Mouse (Mus musculus) ovary, postnatal 36 days (tissue): ENCODE data around the gene Npw.

Experiments used
- DNase-seq: peaks from one replicate; pipeline ENCODE4 v3.0.0; 2022; ENCODE audit warnings: low spot score, mixed read lengths

Gene Npw

GRCm38 (mm10) chr17:24658017-24658758 is at the start of gene Npw:
Npw (minus strand) TSS chr17:24658457.
- peak; percentile 40 for DNase-seq

DNA sequence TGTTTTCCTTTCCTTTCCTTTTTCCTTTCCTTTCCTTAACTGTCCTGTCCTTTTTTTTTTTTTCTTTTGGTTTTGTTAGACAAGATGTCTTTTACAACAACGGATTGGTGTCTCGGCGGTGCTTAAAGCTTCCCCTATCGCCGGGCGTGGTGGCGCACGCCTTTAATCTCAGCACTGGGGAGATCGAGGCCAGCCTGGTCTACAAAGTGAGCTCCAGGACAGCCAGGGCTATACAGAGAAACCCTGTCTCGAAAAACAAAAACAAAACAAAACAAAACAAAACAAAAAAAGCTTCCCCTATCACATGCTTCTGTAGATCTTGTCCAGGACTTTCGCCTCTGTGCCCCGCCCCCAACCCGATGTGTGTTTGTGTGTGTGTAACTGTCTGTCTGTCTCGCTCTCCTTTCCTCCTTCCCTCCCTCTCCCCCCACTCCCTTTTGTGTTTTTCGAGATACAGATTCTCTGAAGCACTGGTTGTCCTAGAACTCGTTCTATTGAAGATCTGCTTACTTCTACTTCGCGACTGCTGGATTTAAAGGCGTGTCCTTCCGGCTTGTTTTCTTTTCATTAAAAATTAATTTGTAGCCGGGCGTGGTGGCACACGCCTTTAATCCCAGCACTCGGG is 49.7 kb upstream of the Npw start:
- no peak for DNase-seq

GRCm38 (mm10) chr17:24706982-24707800 is 48.9 kb upstream of the Npw start, which contains the start of gene Tbl3:
Tbl3 (minus strand) TSS chr17:24707660.
- peak; percentile 90 for DNase-seq

DNA sequence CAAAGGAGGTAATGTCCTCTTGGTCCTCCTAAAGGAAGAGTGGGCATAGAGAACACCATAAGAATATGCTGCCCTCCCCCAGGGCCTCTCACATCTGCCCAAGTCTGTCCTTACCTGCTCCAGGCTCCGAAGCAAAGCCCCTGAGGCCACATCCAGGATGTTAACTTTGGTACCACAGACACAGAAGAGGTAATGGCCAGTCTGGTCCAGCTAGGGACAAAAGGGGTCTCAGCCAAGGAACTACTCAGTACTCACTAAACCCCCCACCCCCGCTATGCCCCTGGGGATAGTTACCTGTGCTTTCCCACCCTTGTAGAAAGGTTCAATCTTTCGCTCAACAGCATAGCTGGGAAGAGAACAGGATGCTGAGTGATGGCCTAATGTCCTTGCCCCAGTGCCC is 47.6 kb upstream of the Npw start:
- DNase-seq = no peak

DNA sequence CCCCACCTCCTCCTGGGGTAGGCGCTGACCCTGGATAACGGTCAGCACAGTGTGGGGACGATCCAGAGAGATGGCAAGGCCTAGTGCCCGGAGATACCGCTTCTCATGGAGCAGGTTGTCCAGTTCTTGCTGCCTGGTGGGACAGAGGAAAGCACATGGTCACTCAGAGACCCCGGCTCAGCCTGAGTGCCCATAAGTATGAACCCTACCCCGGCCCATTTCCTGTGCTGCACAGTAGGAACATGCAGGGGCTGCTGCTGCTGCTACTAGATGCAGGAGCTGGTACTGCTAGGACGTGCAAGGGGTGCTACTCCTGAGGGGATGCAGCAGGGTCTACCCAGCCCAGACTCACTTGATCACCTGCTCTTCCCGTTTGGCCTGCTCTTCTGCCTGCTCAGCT is 43.0 kb upstream of the Npw start:
- DNase-seq = no peak

DNA sequence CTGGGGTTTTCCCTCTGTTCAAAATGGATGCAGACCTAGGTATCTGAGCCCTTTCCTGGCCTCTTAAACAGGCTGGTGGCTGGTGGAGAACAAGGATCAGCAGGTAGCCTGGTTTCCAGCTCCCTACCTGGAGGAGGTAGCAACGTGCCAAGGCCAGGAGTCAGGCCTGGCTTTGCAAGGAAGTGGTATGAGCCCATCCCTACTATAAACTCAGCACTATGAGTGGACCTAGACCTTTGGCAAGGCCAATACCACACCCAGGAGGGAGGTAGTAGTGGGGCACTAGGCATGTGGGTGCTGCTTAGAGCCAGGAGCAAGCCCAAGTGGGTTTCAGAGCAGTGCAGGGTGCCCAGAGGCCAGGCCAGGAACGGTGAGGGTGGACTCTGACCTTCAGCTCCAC is 41.2 kb upstream of the Npw start:
- no peak for DNase-seq

DNA sequence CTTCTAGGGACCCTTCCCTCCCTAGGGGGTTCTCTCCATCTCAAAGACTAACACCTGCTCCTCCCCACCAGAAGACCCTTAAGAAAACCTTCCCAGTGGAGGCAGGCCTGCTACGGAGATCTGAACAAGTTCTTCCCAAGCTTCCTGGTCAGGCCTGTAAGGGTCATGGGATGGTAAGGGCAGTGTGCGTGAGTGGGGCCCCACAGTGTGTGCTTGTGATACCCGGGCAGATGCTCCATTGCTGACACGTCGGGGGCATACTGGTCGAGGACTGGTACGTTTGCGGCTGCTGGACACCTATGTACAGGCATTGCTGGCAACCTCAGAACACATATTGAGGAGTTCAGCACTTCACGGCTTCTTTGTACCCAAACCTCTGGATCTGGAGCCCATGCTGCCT is 40.5 kb upstream of the Npw start:
- no peak for DNase-seq

- no peak for DNase-seq
Measured at GRCm38 (mm10) chr17:24697985-24698384, 39.7 kb upstream of the Npw start.

DNA sequence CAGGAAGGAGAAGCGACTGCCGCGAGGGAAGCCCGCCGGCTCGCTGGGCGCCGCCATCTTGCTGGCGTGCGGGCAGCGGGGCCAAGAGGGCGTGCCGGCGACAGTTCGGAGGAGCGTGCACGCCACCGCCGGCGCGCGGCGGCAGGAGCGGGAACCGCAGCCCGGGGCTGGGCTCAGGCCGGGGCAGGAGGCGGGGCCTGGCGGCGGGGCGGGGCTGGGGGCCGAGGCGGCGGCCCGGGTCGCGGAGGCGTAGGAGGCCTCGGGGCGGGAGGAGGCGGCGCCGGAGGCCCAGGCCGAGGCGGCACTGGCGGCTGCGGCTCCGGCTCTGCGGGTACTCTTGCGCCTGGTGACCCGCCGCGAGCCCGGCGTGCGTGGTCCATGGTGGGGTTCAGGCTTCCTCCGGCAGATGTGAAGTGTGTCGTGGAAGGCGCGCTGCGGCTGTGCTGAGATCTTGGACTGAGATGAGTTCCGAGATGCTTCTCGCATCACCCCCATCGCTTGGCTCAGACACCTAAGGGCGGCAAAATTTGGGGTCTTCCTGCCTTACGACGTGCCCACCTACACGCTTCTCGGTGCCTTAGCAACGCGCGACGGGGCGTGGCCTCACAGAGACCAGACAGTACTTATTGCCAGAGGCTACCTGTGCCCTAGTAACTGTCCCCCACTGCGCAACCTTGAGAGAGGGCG is 37.9 kb upstream of the Npw start, which contains the start of the genes Gfer and Noxo1:
Gfer (minus strand) TSS at position 146 of the 687 bp plus-strand sequence.
Noxo1 (plus strand) TSS at position 224 of the 687 bp plus-strand sequence.
- peak; percentile 93 for DNase-seq

GRCm38 (mm10) chr17:24695326-24696010 is 37.2 kb upstream of the Npw start:
- no peak for DNase-seq

DNA sequence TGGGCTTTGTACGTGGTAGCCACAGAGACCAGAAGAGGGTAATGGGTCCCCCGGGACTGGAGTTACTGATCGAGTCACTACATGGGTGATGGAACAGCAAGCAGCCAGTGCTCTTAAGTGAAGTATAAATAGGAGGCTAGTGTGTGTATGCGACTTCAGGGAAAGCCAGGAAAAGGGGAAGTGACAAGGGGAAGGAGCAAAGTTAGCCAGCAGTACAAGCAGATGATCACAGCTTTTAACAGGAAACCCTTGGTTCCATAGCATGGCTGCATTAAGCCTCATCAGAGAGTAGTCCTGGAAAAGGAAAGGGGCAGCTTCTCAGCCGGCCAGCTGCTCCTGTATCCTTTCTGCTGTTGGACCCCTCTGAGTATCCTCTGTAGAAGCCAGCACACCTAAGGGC is 34.1 kb upstream of the Npw start:
- DNase-seq = no peak

- no peak for DNase-seq
Measured at GRCm38 (mm10) chr17:24689251-24690081, 31.2 kb upstream of the Npw start, which contains the start of gene Syngr3. Syngr3 (minus strand) TSS chr17:24689955.

GRCm38 (mm10) chr17:24687599-24687998 is 29.3 kb upstream of the Npw start:
- DNase-seq = no peak

DNA sequence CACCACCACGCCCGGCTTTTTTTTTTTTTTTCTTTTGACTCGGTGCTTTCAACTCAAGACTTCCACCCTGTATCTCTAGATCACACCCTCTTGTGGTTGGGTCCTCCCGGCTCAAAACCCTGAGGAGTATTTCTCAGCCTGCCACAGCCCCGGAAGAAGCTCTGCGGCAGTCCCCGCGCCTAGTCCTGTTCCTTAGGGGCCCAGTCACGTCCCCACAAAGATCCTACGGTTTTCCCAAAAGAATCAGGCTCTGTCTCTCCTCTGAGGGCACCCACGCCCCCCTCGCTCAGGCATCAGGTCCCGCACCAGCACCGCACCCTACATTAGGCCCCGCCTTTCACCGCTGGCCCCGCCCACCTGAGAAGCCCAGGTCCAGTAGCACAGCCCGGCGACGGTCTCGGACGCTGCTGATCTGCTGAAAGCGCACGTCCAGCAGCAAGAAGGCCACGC is 28.9 kb upstream of the Npw start:
- peak; percentile 63 for DNase-seq

DNA sequence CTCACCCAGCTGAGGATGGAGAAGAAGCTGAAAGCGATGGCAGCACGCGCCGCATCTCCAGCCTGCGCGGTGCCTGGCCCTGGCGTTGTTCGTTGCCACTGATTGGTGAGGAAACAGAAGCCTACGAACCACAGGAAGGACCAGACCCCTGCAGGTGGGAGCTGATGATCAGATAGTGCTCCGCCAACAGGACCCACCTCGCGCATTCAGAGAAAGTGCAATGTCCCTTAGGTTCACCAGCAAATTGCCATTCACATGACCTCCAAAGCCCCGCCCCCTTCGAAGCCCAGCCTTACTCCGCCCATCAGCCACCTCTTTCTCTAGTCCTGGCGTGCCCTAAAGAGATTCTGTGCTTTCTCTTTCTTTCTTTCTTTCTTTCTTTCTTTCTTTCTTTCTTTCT is 28.3 kb upstream of the Npw start:
- no peak for DNase-seq

DNA sequence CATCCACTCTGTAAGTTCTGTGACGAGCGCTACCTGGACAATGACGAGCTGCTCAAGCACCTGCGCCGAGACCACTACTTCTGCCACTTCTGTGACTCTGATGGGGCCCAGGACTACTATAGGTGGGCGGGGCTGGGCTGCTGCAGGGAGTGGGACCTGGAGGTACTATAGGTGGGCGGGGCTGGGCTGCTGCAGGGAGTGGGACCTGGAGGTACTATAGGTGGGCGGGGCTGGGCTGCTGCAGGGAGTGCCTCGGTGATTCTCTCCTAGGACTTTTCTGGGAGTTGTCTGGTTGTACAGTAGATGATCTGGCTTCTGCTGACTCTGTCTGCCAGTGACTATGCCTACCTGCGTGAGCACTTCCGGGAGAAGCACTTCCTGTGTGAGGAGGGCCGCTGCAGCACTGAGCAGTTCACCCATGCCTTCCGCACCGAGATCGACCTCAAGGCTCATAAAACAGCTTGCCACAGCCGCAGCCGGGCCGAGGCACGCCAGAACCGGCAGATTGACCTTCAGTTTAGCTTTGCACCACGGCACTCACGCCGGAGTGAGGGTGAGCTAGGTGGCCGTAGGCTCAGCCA is 19.3 kb upstream of the Npw start:
- no peak for DNase-seq

DNA sequence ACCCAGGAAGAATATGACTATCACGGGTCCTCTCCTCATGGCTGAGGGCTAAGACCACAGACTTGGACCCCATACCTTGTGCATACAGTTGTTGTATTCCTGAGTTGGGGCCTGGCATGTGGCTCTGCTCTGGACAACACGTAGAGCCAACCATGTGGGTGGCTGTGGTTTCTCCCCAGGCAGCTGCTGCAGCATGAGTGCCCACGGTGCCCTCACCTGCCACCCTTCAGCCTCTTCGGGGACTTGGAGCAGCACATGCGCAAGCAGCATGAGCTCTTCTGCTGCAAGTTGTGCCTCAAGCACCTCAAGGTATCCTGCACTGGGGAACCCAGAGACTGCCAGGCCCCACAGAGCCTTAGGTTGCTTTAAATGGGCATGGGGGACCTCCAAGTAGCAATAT is 18.6 kb upstream of the Npw start:
- DNase-seq = no peak

- DNase-seq = peak; percentile 35
Measured at GRCm38 (mm10) chr17:24676187-24676586, 17.9 kb upstream of the Npw start.

- no peak for DNase-seq
Measured at GRCm38 (mm10) chr17:24674277-24674676, 16.0 kb upstream of the Npw start.

GRCm38 (mm10) chr17:24672141-24672540 is 13.9 kb upstream of the Npw start:
- peak; percentile 38 for DNase-seq
